Mouse (Mus musculus) myocyte (in vitro differentiated cells): ENCODE results near the gene Ranbp6. TPM values are rescaled to one million over a fixed set of nuclear protein-coding genes. Genes with fewer than 3 reads are reported as not detected.

ENCODE experiments used
- H3K27me3 ChIP-seq: one replicate; pipeline ENCODE4 v1.6.1; 2011; ENCODE audit not compliant: control insufficient read depth, insufficient read depth, insufficient read length
- H3K36me3 ChIP-seq: one replicate; pipeline ENCODE4 v1.6.1; 2011; ENCODE audit not compliant: control insufficient read depth, insufficient read depth
- H3K4me2 ChIP-seq: one replicate; pipeline ENCODE4 v1.6.1; 2011; ENCODE audit warnings: low read depth, control low read depth
- H3K4me3 ChIP-seq: one replicate; pipeline ENCODE4 v1.5.1; 2011; ENCODE audit warnings: mild to moderate bottlenecking, control low read depth, moderate library complexity
- H3K79me2 ChIP-seq: one replicate; pipeline ENCODE4 v1.6.1; 2011; ENCODE audit not compliant: control insufficient read depth, insufficient read depth
- H3ac ChIP-seq: one replicate; pipeline ENCODE4 v1.6.1; 2011; ENCODE audit not compliant: control insufficient read depth, insufficient read length
- CEBPB ChIP-seq: IDR thresholded peaks from 2 replicates; pipeline ENCODE4 v1.6.1; 2011; ENCODE audit warnings: mild to moderate bottlenecking, moderate library complexity; ENCODE audit not compliant: poor library complexity, insufficient read depth, severe bottlenecking
- E2F4 ChIP-seq: IDR thresholded peaks from one replicate; pipeline ENCODE4 v1.6.1; 2011; ENCODE audit warnings: mild to moderate bottlenecking, control low read depth, moderate library complexity; ENCODE audit not compliant: insufficient read depth
- MAX ChIP-seq: IDR thresholded peaks from one replicate; pipeline ENCODE4 v1.6.1; 2011; ENCODE audit warnings: low read depth, mild to moderate bottlenecking, control low read depth
- MYOD1 ChIP-seq, 3 experiments: IDR thresholded peaks; one replicate each; pipeline ENCODE4 v1.6.1; 2011; ENCODE audit warnings: control low read depth in 2 of 3, low read depth in 2 of 3, mild to moderate bottlenecking in 2 of 3, moderate library complexity in 1 of 3; ENCODE audit not compliant: insufficient read length in 2 of 3, control insufficient read depth in 1 of 3
- MYOG ChIP-seq, 3 experiments: IDR thresholded peaks; one replicate each; pipeline ENCODE4 v1.6.1; 2011; ENCODE audit warnings: control low read depth in 2 of 3, low read depth in 2 of 3, mild to moderate bottlenecking in 2 of 3; ENCODE audit not compliant: insufficient read length in 2 of 3, control insufficient read depth in 1 of 3, insufficient read depth in 1 of 3
- POLR2A ChIP-seq: IDR thresholded peaks from one replicate; pipeline ENCODE4 v1.6.1; 2011; ENCODE audit warnings: low read depth, mild to moderate bottlenecking, control low read depth, moderate library complexity; ENCODE audit not compliant: insufficient read length
- POLR2AphosphoS2 ChIP-seq: IDR thresholded peaks from one replicate; pipeline ENCODE4 v1.6.1; 2011; ENCODE audit warnings: low read depth, control low read depth; ENCODE audit not compliant: insufficient read length
- REST ChIP-seq: IDR thresholded peaks from one replicate; pipeline ENCODE4 v1.6.1; 2011; ENCODE audit warnings: mild to moderate bottlenecking, control low read depth, moderate library complexity; ENCODE audit not compliant: insufficient read depth, insufficient read length
- SRF ChIP-seq: IDR thresholded peaks from one replicate; pipeline ENCODE4 v1.6.1; 2011; ENCODE audit warnings: low read depth; ENCODE audit not compliant: control insufficient read depth, insufficient read length
- TCF12 ChIP-seq: IDR thresholded peaks from one replicate; pipeline ENCODE4 v1.6.1; 2011; ENCODE audit warnings: mild to moderate bottlenecking, control low read depth; ENCODE audit not compliant: poor library complexity, insufficient read depth, severe bottlenecking
- TCF3 ChIP-seq: IDR thresholded peaks from one replicate; pipeline ENCODE4 v1.6.1; 2011; ENCODE audit warnings: low read depth, control low read depth; ENCODE audit not compliant: insufficient read length
- USF1 ChIP-seq: IDR thresholded peaks from one replicate; pipeline ENCODE4 v1.6.1; 2011; ENCODE audit warnings: low read depth, mild to moderate bottlenecking, control low read depth, moderate library complexity
- polyA plus RNA-seq: library from polyadenylated mRNA; unstranded; fragments of >200 nt; fragmentation: generic; extraction: Trizol; gene quantifications from one replicate; pipeline ENCODE4 v1.2.1, GENCODE M21; 2012; ENCODE audit warnings: missing spikeins

Ranbp6 gene
- polyA plus RNA-seq, 1 experiment = 2.1 TPM

DNA sequence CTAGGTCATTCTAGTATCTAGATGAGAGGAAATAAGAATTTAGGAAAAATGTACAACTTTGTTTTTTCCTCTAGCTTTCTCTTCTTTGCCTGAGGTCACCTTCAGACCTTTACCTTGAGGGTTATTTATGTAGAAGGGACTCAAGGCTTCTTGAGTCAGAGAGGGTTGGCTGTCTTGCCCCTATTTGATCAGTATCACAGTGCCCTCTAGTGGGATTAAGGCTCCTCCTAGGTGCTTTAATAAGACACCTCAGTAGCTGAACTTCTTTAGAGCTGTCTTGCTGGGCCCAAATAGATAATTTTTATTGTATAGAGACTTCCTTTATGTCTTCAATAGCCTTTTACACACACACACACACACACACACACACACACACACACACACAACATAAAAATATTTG, 8.2 kb upstream of the Ranbp6 start:
- Histone ChIP-seq H3K36me3 (no peaks in the 10 kb centered on the region), H3K4me2 (no peak overlapping the region), H3K79me2 (no peaks in the 10 kb centered on the region), H3K4me3 (no peak overlapping the region), H3K27me3 (no peaks in the 10 kb centered on the region), H3ac (no peak overlapping the region)
- TF ChIP-seq MAX = no peak
- no peak for TF ChIP-seq CEBPB
- TF ChIP-seq REST = no peak
- TF ChIP-seq MYOG (IDR thresholded peaks at IDR 0.05; ENCODE audit: control insufficient read depth in 1 of 3, insufficient read depth in 1 of 3, insufficient read length in 2 of 3, low read depth in 2 of 3) = no peak
- no peak for TF ChIP-seq POLR2A
- no peak for TF ChIP-seq USF1
- no peak for TF ChIP-seq MYOD1 (IDR thresholded peaks at IDR 0.05; ENCODE audit: control insufficient read depth in 1 of 3, insufficient read length in 2 of 3, low read depth in 2 of 3)
- TF ChIP-seq SRF = no peak
- TF ChIP-seq TCF3 = no peak
- TF ChIP-seq TCF12 = no peak
- TF ChIP-seq E2F4 = no peak
- no peak for TF ChIP-seq POLR2AphosphoS2

- TF ChIP-seq REST (no peak), POLR2AphosphoS2 (no peak), TCF12 (no peak), MAX (no peak), CEBPB (no peak), POLR2A (no peak), SRF (no peak)
- Histone ChIP-seq H3K4me3 (no peak overlapping the region), H3K4me2 (no peak overlapping the region), H3K36me3 (peaks cover 7% of the 10 kb centered on the region), H3K27me3 (no peaks in the 10 kb centered on the region), H3K79me2 (peaks cover 6% of the 10 kb centered on the region), H3ac (no peak overlapping the region)
Observed at GRCm38 (mm10) chr19:29810022-29810421, 2.8 kb downstream of the Ranbp6 start.

- Histone ChIP-seq H3K27me3 (no peaks in the 10 kb centered on the region), H3K4me3 (peak within 1 kb of the TSS; percentile 53), H3K79me2 (peaks cover 38% of the 10 kb centered on the region), H3K36me3 (peaks cover 7% of the 10 kb centered on the region), H3K4me2 (peak within 1 kb of the TSS; percentile 95), H3ac (peak within 1 kb of the TSS; percentile 74)
- peak; percentile 84 for TF ChIP-seq POLR2AphosphoS2
- peak in 1 of 3 experiments; percentile 29 for TF ChIP-seq MYOG (IDR thresholded peaks at IDR 0.05; ENCODE audit: control insufficient read depth in 1 of 3, insufficient read depth in 1 of 3, insufficient read length in 2 of 3, low read depth in 2 of 3)
- peak; percentile 87 for TF ChIP-seq SRF
- TF ChIP-seq E2F4 = no peak
- peak; percentile 66 for TF ChIP-seq POLR2A
Observed at GRCm38 (mm10) chr19:29805917-29806785, 6.6 kb downstream of the Ranbp6 start, which contains the start of gene 9930021J03Rik. TSS of gene 9930021J03Rik (minus strand) at chr19:29805989.

GRCm38 (mm10) chr19:29805101-29805916, 7.5 kb downstream of the Ranbp6 start:
- Histone ChIP-seq H3K79me2 (peaks cover 47% of the 10 kb centered on the region), H3K4me3 (peak overlapping the region; percentile 53), H3K36me3 (peaks cover 2% of the 10 kb centered on the region), H3K4me2 (peak overlapping the region; percentile 95), H3ac (peak overlapping the region; percentile 74), H3K27me3 (no peaks in the 10 kb centered on the region)
- TF ChIP-seq USF1 (no peak), POLR2AphosphoS2 (no peak), SRF (no peak), MAX (no peak), MYOG (IDR thresholded peaks at IDR 0.05; ENCODE audit: control insufficient read depth in 1 of 3, insufficient read depth in 1 of 3, insufficient read length in 2 of 3, low read depth in 2 of 3) (peak in 1 of 3 experiments; percentile 20), TCF12 (no peak), CEBPB (no peak), POLR2A (peak; percentile 25), MYOD1 (IDR thresholded peaks at IDR 0.05; ENCODE audit: control insufficient read depth in 1 of 3, insufficient read length in 2 of 3, low read depth in 2 of 3) (no peak), E2F4 (no peak), REST (no peak), TCF3 (no peak)
